Mouse (Mus musculus) frontal cortex, postnatal 10 days (tissue): ENCODE data around the gene Gm28043.

Experiments
- DNase-seq, 2 experiments: peaks; one replicate each; pipeline ENCODE4 v3.0.0; 2022; ENCODE audit warnings: low spot score in 2 of 2, mixed read lengths in 1 of 2

Gm28043 gene

DNA sequence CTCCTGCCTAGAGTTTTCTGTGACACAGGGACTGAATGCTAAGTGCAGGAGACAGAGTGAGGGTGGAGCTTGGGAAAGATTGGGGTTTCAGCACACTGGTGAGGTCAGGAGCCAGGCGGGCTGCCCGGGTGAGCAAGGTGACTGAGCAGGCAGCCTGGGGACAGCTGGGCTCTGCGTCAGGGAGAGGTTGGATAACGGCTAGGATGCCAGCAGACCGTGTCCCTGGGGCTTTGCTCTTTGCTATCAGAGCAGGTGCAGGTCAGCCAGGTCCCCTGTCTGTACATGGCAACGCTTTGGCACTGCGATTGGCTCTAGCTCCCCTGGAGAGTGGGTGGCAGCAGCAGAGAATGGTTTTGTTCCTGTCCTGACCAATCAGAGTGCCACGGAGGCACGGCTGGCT is 12.6 kb downstream of the Gm28043 start:
- DNase-seq, result no peak

- no peak for DNase-seq
Observed at GRCm38 (mm10) chr17:29628946-29629345, 14.3 kb downstream of the Gm28043 start.

GRCm38 (mm10) chr17:29629620-29630019 is 14.9 kb downstream of the Gm28043 start:
- no peak for DNase-seq

DNA sequence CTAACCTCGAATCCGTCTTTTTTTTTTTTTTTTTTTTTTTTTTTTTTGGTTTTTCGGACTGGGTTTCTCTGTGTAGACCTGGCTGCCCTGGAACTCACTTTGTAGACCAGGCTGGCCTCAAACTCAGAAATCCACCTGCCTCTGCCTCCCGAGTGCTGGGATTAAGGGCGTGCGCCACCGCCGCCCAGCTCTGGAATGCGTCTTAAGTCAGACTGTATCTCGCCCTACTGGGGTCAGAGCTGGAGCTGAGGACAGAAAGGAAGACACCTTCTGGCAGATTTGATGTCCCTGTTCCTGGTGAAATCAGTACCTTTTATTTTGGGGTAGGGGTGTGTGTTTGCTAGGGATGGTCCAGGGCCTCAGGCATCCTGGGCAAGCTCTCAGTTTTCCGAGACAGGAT is 17.6 kb downstream of the Gm28043 start:
- DNase-seq, result no peak

DNA sequence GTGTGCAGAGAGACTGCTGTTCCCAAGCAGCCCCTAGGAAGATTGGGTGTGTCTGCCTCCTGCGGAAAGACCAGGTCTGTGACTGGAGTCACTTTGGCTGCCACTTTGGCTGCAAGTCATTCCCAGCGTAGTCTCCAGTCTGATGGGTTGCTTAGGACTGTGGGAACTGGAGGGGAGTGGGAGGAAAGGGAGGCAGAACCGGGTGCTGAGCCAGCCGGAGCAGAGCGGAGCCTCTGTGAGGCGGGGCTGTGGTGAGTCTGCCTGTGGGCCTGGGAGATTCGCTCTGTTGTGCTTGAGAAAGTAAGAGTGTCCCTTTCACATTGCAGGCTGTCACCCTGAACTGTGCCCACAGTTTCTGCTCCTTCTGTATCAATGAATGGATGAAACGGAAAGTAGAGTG is 20.8 kb downstream of the Gm28043 start:
- no peak for DNase-seq

GRCm38 (mm10) chr17:29636118-29636517 is 21.4 kb downstream of the Gm28043 start:
- DNase-seq, result no peak

- no peak for DNase-seq
Observed at GRCm38 (mm10) chr17:29637377-29637776, 22.7 kb downstream of the Gm28043 start.

- no peak for DNase-seq
Observed at GRCm38 (mm10) chr17:29637895-29638294, 23.2 kb downstream of the Gm28043 start.

- no peak for DNase-seq
Observed at GRCm38 (mm10) chr17:29640971-29641370, 26.3 kb downstream of the Gm28043 start.

DNA sequence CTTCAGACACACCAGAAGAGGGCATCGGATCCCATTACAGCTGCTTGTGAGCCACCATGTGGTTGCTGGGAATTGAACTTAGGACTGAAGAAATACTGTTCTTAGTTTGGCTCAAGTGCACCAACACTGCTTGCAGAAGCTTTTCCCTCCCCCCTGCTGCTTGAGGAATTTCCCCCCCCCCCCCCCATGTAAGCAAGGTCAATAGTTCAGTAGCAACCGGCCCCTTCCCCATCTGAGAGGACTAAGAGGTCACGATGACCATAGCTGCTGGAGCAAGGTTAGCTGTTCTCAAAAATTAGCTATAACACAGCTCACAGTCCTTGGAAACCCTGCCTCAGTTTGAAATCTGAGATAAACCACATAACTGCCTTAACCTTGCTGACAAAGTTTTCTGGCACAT is 27.5 kb downstream of the Gm28043 start:
- DNase-seq, result no peak

DNA sequence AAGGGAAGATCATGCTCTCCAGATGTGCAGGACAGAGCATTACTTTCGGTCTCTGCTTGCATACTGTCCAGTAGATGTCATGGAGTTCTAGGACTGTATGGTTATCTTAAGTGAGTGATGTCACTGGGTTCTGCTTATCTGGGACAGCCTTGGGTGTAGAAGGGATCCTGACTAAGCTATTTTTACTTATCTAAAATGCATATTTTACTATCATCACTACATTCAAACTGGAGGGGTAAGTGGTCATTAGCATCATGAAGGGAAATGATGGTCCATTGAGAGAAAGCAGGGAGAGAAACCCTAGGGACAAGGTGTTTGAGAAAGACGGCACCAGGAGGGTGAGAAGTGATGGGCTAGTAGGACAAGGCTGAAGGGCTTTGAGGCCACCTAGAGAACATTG is 43.6 kb downstream of the Gm28043 start:
- DNase-seq, result no peak

DNA sequence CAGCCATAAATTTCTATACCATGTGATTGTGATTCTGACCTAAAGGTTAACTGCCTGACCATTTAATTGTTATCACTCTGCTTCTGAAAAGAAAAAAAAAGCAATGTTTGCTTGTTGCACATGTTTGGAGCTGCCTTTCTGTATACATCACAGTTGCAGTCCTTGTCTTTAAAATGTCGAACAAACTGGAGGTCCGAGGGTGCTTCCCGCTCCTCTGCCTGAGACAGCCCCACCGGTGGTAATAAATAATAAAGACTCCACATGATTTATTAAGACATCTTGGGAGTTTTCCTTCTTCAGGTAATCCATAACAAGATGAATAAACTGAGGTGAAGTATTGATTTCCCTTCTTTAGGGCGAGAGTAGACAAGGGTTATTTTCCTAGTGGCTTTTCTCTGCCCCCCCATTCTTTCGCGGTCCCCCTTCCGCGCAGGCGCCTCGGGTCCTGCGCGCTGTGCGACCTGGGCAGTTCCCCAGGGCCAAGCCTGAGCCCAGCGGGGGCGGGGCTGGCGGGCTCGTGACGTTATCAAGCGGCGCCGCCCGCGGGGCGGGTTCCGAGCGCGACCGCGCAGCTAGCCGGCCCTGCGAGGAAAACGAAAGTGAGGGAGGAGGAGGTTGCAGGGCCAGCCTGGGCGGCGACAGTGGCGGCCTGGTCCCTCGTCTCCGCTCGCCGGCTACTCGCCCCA is 45.5 kb downstream of the Gm28043 start, which contains the start of gene Cmtr1:
Gene Cmtr1, plus strand, starts transcription at position 520 of the 686 bp plus-strand sequence.
- peak; percentile 91 to 94 for DNase-seq

- DNase-seq, result no peak
Observed at GRCm38 (mm10) chr17:29660762-29661391, 46.2 kb downstream of the Gm28043 start.

- DNase-seq, result no peak
Observed at GRCm38 (mm10) chr17:29662145-29662544, 47.5 kb downstream of the Gm28043 start.

- no peak for DNase-seq
Observed at GRCm38 (mm10) chr17:29668051-29668986, 53.6 kb downstream of the Gm28043 start.

GRCm38 (mm10) chr17:29669030-29669429 is 54.4 kb downstream of the Gm28043 start:
- no peak for DNase-seq

DNA sequence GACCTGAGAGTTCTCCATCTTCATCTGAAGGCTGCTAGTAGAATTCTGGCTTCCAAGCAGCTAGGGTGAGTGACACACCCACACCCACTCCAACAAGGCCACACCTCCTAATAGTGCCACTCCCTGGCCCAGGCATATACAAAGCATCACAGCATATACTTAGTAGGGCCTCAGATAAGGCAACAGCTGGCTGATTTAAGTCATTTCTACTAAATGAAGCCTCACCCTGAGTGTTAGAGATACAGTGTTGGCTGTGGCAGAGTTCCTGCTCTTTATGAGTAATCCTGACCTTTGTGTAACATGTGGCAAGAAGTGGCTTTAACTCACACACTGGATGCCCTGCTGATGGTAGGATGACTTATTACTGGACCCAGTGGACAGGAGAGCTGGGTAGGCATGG is 55.3 kb downstream of the Gm28043 start:
- DNase-seq, result no peak

DNA sequence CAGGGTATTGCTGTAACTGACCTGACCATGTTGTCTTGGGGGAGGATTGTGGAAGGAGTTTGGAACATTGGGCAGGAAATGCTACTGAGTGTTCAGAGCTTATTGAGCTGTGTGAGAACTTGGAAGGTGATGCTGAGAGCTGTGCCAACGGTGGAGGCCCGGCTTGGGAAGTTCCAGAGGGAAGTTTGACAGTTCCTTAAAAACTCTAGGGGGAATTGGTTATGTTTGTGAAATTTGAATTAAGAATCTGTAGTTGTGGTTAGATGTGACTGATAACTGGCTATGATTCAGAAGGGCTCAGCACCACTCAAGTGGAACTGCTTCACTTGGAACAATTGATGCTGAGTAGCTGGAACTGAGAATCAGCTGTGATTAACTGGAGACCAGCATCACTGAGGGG is 56.3 kb downstream of the Gm28043 start:
- DNase-seq, result no peak

- DNase-seq, result no peak
Observed at GRCm38 (mm10) chr17:29673325-29673724, 58.6 kb downstream of the Gm28043 start.

DNA sequence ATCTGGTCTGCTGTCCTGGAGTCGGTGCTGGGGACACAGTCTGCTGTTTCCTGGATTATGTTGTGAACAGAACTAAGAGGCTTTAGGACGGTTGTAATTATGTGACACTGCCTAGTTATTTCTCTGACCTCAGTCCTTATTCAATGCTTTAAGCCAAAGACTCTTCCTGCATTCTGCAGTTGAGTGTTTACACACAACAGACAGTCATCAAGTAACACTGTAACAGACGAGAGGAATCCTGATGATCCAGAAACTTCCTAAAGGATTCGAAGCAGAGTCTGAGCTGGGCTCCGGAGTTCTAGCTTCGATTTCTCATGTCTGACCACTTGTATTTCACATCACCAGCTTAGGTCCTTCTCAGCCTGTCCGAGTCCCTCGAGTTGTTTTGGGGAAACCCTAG is 63.9 kb downstream of the Gm28043 start:
- DNase-seq, result no peak

DNA sequence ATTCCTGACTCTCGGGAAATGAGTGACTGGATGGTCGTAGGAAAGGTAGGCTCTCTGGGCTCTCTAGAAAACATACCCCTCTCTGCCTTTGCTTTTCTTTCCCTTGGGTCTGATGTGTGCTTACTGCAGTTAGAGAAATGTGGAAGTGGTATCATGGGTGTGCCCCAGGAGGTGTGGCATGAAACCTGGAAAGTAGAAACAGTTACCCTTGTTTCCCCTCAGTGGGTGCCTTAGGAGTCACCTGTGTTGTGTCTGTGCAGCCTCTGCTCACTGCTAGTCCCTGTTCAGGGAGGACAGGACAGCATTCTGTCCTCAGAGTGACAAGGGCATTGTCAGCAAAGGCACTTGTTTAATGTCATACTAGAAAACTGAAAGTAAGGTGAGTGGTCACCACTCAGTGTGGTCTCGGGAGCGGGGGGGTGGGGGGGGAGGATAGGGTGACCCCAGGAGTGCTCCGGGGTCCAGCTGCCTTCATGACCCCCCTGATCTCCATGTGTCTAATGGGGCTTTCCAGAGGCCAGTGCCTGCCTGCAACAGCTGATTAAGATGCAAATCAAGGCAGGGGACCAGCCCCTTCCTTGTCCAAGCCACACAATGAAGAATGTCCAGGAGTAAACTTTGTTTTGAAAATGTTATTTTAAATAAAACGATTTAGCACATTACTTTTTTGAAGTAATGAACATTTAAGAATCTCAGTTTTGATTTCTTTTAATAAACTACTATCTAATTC is 64.5 kb downstream of the Gm28043 start:
- no peak for DNase-seq

GRCm38 (mm10) chr17:29680174-29680573 is 65.5 kb downstream of the Gm28043 start:
- no peak for DNase-seq
